Mouse (Mus musculus) brain, embryonic 14.5 days (tissue): ENCODE results near the gene Snd1.

Experiments used
- CTCF ChIP-seq: fragments of 200-500 bp; IDR thresholded peaks from 2 replicates; pipeline ENCODE4 v1.5.1; 2012; ENCODE audit warnings: inconsistent platforms, mild to moderate bottlenecking, moderate library complexity, borderline replicate concordance; ENCODE audit not compliant: insufficient read depth, insufficient read length; ENCODE audit errors: extremely low read depth
- POLR2A ChIP-seq: fragments of 200-500 bp; IDR thresholded peaks from 2 replicates; pipeline ENCODE4 v1.6.1; 2012; ENCODE audit warnings: mild to moderate bottlenecking, inconsistent platforms, borderline replicate concordance; ENCODE audit not compliant: poor library complexity, insufficient read depth, insufficient read length, severe bottlenecking; ENCODE audit errors: extremely low read depth

DNA sequence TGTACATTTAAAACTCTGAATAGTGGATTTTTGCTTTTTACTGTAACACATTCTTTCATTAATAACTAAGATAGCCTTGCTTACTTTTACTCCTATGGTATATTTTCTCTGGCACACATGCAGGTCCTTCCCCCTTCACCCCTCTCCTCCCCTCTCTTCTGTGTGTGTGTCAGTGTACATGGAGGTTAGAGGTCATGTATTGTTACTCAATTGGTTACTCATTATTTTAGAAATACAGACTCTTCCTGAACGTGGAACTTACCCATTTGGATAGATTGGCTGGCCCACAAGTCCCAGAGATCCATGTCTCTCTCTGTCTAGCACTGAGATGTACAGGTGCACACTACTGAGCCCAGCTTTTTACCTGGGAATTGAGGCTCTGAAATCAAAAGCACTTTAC is 160.2 kb downstream of the Snd1 start:
- TF ChIP-seq CTCF = no peak
- no peak for TF ChIP-seq POLR2A
